Mouse (Mus musculus) left cerebral cortex, postnatal 10 days (tissue): ENCODE data around the gene Foxp1. TPM values are rescaled to one million over a fixed set of nuclear protein-coding genes. Genes with fewer than 3 reads are reported as not detected.

Experiments used
- DNase-seq, 2 experiments: peaks; one replicate each; pipeline ENCODE4 v3.0.0; 2021 to 2022; ENCODE audit warnings: low spot score in 2 of 2, mixed read lengths in 1 of 2; ENCODE audit errors: extremely low spot score in 1 of 2
- intact Hi-C: fragments of 180-260 bp; cut with DNase I; formaldehyde crosslinking; loops from one replicate; pipeline ENCODE4 v1.15.1; 2025
- total RNA-seq, 2 experiments: library from RNA; stranded (reverse); gene quantifications; 2 replicates each; pipeline ENCODE4 v1.2.3; 2021

Gene Foxp1
- total RNA-seq, 2 experiments from 2014 or later: 157 to 161 TPM

DNA sequence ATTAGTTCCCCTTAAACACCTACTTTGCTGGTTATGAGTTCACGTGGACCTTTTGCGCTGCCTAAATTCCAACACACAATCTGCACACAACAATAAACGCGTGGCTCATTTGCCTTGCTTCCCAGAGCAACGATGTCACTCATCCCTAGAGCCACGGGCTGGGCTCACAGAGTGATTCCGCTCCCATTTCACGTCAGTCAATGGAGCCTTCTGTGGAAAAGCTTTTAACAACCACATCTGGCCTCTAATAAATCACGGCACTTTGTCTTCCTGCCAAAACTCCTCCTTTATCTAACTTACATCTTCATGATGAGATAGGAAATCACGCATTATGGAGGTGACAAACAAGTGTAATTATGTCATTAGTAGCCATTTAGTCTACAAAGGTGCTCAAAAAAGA is 174.7 kb downstream of the Foxp1 start:
- intact Hi-C loops: no loop called here
- no peak for DNase-seq

DNA sequence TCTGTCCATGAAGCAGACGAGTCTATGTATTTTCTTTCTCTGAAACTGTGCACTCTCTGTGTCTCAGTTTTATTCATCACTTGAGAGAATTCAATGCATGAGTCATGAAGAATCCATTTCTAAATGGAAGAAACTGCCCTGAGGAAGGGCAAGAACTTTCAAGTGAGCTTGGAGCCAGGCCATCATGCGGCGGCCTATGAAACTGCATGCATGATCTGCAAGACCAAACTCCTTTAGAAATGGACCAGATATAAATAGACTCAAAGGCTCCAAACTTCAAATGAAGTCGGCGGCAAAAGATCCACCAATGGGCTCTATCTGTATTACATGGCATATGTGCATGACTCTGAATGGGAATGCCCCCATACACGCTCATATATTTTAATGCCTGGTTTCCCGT is 177.6 kb downstream of the Foxp1 start:
- DNase-seq: no peak
- intact Hi-C loops: no loop called here

DNA sequence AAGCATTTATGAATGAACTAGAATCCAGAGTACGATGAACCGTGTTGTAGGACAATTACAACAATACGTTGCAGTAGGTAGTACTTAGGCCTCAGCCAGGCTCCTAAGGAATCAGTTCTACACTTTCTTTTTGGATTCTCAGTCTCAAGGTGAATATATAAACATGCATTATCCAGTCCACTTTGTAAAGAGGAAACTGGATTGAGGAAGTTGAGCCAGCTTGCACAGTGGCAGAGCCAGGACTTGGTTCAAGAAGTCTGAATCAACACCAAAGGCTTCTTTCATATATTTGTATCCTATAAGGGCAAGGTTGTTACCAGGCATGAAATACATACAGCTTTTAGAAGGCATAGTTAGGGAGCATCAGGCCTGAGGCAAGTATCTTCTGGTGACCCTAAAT is 178.2 kb downstream of the Foxp1 start:
- DNase-seq: no peak
- intact Hi-C loops: no loop called here

DNA sequence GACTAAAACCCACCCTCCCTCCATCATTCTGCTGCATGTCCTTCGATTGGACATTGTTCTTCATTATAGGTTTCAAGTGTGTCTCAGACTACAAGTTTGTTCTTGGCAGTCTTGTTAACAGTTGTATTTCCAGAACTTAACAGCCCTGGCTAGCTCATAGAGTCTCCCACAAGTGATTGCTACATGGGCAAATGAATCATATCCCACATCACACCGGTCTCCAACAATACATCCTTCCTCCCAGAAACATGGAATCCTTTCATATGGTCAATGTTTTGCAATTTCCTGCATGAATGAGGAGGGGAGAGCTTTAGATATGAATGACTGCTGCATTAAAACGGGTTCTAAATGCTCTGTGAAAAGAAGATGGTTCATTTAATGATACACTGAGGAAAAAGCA is 178.7 kb downstream of the Foxp1 start:
- intact Hi-C loops: no loop called here
- no peak for DNase-seq

DNA sequence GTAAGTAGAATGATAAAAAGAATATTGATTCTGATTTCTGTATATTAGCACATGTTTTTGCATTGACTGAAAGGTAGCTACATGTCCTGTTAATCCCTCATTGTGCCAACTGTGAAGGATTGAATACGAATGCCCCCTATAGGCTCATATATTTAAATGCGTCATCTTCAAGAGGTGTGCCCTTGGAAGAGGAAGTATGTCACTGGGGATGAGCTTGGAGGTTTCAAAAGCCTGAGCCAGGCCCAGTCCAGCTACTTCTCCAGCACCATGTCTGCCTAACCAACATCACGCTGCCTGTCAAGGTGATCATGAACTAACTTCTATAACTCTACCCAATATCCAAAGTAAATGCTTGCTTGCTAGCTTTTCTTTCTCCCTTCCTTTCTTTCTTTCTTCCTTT is 180.1 kb downstream of the Foxp1 start:
- intact Hi-C loops: no loop called here

DNA sequence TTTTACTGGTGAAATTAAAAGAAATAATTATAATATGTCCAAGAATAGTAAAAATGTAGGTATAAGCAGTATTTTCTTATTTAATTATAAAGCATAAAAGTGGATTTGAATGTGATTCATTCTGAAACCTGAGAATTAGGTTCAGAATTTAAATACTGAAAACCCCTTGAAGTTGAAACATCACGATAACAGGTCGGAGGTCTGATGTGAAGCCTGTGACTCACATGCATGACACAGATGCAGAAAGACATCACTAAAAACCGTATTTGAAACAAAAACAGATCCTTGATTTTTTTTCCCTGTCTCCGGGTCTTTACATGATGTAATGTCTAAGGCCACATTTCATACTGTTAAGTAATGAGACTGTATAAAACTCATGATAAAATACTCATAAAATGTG is 181.6 kb downstream of the Foxp1 start:
- intact Hi-C loops: no loop called here
- DNase-seq: no peak

More for the DNA sequence above, 180.1 kb downstream of the Foxp1 start:
- no peak for DNase-seq

DNA sequence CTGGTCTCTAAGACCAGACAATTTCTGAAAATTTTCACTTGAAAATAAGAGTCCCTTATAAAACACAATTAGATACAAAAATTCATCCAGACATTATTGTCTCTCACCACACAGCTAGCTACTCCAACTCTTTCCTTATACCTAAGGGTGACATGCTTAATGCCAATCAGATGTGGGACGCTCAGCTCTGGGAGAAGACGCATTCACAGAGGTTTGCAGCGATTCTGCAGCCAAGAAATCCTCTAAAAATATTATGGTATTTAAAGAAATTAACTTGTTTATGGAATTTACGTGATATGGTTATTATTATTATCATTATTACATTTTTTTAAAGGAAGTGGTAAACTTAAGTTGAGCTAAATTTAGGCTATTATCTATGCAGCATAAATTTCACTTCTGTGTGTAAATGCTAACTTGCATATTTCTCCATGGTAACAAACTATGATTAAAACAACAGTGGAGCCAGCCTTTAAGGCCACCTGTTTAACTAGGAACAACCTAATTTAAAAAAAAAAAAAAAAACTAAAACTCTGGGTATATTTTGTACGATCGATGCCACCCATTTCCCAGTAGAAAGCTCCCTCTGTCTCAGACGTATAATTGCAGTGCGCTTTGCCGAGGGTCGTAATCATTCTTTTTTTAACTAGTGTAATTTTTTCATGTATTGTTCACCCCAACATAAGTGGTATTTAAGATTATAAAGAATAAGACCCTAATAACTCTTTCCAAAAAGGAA is 182.4 kb downstream of the Foxp1 start:
- intact Hi-C loops: no loop called here

DNA sequence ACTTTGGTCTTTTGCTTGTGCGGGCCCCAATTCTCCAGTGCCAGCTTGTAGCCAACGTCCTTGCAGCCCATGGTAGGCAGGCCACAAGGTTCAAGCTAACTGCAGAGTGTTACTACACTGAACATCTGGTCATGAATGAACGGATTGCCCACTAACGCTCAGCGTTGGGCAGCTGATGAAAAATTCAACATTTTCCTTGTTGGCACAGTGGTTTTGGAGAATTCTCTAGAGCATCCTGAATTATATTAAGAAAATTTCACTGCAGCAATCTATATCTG is 183.2 kb downstream of the Foxp1 start:
- DNase-seq: no peak
- intact Hi-C loops: no loop called here

More for the DNA sequence above, 182.4 kb downstream of the Foxp1 start:
- no peak for DNase-seq

DNA sequence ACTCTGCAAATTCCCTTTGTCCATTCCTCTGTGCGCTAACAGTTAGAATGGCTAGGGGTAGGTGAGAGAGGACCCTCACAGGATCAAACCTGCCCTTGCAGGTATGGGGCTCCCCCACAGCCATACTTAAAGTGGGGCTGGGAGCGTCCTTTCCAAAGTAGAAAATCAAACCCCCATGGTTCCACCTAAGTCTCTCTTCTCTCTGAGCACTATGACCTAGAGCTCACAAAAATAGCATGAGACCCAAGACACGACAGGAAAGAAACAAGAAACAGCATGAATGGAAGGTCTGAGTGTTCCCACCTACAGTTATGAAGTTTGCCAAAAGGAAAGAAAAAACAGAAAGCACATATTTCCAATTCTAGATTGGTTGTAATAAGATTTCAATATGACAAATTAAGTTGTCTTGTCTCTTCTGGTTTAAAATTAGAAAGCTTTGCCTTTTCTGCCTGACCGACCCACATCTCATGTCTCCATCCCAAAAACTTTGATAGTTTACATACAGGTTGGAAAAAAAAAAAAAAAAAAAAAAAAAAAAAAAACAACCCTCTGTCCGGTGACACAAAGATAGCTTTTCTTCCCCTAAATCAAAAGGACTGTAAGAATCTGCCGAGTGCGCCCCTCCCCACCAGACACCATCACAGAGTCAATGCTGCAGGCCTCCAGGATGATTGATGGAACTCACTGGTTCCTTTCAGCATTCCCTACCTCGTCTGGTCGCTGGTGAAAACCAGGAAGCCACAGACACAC is 183.8 kb downstream of the Foxp1 start:
- intact Hi-C loops: no loop called here
- no peak for DNase-seq

DNA sequence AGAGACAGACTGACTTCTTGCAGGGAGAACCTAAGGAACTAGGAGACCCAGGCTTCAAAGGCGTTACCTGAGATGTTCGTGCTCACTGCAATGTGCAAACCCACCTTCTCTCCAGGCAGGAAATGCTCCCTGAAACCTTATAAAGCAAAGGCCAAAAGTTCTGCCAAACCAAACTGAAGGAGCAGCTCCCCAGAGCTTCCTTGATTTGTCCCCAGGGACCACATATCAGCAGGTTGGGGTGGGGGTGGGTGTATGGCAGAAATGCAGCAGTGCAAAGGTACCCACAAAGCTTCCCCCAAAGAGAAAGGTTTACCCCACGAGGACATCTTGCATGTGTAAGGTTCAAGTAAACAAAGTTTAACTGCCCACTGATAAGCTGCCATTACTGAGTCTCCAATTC is 184.3 kb downstream of the Foxp1 start:
- intact Hi-C loops: no loop called here

DNA sequence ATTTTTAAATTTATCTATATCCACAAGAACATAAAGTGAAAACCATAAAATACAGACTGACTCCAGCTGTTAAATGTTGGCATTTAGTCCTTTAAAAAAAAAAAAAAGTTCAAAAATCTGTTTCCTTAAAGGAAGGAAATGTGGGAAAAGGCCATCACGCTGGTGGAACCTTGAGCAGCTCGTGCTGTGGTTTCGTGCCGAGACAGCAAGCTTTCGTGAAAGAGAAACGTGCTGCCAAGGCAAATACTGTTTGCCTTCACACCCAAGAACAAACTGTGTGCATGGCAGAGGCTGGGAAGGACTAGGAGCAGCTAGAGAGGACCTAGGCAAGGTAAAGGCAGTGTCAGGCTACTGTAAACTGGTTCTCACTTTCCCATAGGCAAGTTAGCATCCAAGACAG is 184.9 kb downstream of the Foxp1 start:
- intact Hi-C loops: no loop called here
- DNase-seq: peak in 1 of 2 experiments; percentile 34

More for the DNA sequence above, 184.3 kb downstream of the Foxp1 start:
- no peak for DNase-seq

DNA sequence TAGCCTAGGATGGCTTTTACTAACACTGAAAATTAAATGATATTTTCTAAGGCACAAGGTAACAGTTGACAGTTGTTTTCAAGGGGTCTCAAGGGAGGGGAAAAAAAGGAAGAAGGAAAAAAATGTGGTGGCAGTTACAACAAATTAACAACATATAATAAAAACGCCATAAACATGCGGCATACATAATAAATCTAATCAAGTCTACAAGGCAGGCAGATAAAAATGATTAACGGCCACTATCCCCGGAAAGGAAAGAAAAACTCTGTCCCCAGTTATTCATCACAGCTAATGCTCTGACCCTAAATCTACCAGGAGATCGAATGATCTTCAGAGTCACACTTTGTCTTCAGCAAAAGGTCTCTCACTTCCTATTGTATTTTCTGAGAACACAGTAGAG is 186.3 kb downstream of the Foxp1 start:
- intact Hi-C loops: no loop called here
- DNase-seq: no peak

DNA sequence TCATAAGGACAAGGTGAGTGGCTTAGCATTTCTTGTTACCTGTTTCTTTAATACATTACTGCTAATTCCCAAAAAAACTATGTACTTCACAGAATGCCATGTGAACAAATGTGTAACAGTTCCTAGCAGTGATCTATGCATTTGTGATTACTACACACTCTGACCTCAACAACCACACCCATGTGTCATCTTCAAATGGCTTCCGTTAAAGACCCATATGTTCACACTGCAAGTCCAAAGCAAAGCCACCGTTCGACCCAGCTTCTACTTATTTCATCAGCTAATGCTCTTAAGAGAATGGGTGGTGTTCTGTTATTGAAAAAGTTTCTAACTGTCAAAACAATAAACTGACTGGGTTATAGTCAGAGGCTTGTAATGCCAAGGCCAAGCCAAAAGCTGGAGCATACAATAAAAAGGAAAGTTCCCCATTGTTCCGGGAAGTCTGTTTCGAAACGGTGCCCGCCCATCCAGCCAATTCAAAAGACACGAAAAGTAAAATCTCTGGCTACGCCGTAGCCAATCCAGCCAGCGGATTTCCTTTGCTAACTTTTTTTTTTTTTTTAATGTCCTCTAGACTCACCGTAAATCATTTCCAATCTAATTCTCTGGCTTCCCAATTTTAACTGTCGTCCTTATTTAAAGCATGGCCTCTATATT is 187.2 kb downstream of the Foxp1 start:
- no peak for DNase-seq
- intact Hi-C loops: no loop called here

DNA sequence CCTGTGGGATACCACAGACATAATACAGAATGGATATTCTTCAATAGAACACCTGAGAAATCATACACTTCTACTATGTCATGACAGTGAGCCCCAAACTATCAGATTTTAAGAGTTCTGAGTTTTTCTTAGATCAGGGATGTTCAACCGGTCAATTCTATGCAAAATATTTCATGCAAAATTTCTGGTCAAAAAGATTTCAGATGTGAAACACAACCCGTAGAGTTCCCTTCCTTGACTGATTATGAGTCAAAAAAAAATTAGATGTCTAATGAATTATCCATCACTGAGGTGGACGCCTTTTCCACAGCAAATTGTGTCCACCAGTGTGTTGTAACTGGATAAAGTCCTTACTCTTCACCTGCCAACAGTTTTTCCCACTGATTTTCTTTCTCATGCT is 188.3 kb downstream of the Foxp1 start:
- intact Hi-C loops: no loop called here
- DNase-seq: no peak

DNA sequence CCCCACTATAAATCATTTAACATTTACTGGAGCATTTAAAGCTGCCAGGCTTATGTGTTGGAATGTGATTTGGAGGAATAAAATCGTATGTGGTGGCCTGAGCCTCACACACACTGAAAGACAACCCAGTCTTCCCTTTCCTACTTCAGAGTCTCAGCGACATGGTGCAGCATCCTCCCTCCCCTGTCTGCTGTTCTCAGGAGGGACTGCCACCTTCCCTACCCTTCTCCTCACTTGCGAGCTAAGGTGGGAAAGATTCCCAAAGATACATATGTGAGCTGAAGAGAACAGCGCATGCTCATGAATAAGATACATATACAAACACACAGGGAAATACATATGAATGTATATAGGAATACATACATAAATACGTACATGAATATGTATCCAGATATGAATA is 189.4 kb downstream of the Foxp1 start:
- DNase-seq: no peak
- intact Hi-C loops: no loop called here

DNA sequence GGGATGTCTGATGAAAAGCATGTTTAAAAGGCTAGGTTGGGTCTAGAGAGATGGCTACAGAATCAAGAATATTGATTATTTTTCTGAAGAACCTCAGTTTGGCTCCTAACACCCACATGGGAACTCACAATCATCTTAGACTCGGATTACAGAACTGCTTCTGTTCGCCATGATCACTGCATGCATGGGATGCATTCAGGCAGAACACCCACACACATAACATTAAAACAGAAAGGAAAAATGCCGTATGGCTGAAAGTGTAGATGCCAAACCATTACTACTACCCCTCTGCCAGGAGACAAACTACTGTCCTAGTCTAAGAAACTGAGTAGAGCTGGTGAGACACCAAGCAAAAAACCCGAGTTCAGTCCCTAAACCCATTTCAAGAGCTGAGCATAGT is 192.4 kb downstream of the Foxp1 start:
- intact Hi-C loops: no loop called here
- DNase-seq: no peak

DNA sequence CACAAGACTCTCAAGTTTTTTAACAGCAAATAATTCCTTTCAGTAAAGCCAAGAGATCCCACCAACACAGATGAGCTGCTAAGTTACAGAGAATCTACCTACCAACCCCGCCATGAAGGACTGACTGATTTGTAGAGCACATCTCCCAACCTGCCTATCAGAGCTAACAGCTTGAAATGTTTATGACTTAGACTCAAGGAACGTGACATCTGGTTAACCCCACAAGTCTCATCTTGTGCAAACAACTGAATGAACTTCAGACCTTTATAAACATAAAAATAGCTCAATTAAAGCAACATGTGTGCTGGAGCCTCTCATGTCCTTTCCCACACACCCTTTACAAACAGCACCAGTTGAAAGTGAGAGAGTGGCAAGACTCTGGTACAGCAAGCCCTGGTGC is 193.9 kb downstream of the Foxp1 start:
- intact Hi-C loops: no loop called here
- no peak for DNase-seq

DNA sequence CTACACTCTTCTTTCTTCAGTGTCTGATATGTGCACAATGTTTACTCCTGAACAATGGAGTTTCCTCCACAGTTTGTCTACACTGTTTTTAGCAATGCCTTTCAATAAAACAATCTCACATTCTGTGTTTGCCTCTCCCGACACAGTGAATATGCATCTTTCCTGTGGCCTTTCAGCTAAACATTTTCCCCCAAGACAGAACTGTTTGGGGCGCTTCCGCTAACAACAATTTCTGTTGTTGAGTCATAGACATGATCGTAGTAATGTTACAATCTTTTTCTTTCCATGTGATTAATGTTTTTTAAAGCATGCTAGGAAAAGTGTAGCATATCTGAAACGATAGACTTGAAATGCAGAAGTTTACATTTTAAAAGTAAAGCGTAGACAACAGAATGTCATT is 194.4 kb downstream of the Foxp1 start:
- no peak for DNase-seq
- intact Hi-C loops: no loop called here

DNA sequence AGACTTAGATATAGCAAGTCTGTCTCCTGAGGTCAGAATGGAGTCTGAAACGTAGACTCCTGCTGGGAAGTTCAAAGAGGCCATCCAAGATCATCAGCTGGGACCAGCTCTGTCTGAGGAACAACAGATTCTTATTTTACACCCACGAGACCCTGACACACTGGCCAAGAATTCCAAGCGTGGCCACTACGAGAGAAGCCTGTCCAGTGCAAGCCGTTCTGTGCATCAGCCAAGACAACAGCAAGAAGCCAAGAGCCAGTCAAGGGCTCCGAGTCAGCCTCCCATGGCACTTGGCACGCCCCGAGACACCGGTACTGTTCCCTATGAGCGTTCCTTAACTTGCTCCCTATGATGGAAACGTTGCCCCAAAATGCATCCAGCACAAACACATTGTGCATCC is 194.8 kb downstream of the Foxp1 start:
- intact Hi-C loops: no loop called here
- DNase-seq: peak in 1 of 2 experiments; percentile 50

DNA sequence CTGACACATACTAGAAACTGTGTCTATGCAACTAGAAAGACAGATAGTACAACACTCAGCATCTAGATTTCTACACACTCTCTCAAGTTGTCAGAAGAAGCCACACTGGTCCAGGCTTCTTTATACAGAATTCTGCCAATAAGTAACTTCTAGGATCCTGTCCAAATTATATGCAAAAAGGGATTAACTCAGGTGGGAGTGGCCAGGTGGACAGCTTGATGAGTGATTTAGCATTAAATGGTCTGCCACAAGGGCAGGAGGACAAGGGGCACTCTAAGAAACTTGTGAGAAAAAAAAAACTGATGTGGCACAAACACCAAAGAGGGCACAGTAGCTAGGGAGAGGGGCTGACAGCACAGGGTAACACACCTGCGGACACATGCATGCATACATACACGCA is 196.6 kb downstream of the Foxp1 start:
- no peak for DNase-seq
- intact Hi-C loops: no loop called here
